Mouse (Mus musculus): ENCODE measurements around the gene Acd.

The Acd gene

GRCm38 (mm10) chr8:105661167-105661566, 39.7 kb downstream of the Acd start:
- no peak for DNase-seq (ENCODE audit: extremely low read depth, insufficient read length, low spot score)

GRCm38 (mm10) chr8:105657641-105658040, 43.3 kb downstream of the Acd start:
- DNase-seq (ENCODE audit: extremely low read depth, insufficient read length, low spot score), result no peak

DNA sequence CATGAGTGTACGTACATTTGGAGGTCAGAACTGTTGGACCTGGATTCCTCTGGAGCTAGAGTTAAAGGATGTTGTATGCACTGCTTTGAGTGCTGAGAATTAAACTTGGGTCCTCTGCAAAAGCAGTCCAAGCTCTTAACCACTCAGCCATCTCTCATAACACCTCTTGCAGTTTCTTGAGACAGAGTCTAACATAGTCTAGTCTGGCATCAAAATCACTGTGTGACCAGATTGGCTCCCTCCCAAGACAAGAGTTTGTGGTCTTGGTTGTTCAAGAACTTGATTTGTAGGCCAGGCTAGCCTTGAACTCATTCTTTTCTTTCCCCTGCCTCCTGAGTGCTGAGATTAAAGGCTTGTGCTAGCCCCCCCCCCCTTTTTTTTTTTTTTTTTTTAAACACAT, 52.0 kb downstream of the Acd start:
- DNase-seq (ENCODE audit: extremely low read depth, insufficient read length, low spot score), result no peak

Measured in 3134 (cell line).